Mouse (Mus musculus): ENCODE results near the gene H2-Q7.
"Not testable (repeated sequence)": the region's sequence is repeated elsewhere in the genome, so short reads cannot be mapped to it uniquely, and the experiment has no call there.

The H2-Q7 gene

DNA sequence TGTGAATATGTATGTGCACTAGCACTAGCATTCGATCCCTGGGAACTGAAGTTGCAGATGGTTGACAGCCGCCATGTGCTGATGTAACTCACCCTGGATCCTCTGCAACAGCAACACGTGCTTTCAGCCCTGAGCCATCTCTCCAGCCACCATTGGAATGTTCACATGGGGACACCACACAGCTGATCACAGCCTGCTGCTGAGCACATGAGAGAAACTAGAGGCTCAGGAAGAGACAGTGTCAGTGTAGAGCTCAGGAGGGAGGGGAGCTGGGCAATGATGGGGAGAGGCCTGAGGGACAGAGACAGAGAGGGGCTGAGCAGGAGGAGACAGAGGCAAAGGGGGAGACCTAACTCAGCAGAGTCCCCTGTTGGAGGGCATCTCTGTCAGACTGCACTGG is 3.4 kb upstream of the H2-Q7 start:
- not testable (repeated sequence) for DNase-seq (ENCODE audit: low read depth, low spot score)

DNA sequence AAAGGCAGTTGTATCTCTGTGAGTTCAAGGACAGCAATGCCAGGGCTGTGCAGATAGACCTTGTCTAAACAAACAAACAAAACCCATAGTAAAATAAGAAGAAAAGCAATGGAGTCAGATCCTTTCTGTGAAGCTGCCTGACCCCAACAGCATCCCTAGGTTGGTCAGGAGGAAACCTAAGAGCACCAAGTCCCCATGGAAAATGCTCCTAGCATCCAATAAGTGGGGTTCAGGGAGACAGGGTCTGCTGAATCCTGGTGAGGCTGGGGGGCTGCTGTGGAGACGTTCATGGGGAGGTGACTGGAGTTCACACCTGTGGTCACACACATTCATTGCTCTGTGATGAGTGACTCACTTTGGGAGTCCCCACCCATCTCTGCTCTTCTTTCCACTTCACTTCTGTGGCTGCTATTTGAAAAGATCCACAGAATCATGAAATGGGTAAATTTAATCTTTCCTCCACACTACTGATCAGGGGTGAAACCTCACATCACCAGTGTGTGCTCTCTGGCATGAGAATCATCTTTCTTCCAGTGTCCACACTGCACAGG is 1.5 kb upstream of the H2-Q7 start:
- DNase-seq (ENCODE audit: low read depth, low spot score), result not testable (repeated sequence)

DNA sequence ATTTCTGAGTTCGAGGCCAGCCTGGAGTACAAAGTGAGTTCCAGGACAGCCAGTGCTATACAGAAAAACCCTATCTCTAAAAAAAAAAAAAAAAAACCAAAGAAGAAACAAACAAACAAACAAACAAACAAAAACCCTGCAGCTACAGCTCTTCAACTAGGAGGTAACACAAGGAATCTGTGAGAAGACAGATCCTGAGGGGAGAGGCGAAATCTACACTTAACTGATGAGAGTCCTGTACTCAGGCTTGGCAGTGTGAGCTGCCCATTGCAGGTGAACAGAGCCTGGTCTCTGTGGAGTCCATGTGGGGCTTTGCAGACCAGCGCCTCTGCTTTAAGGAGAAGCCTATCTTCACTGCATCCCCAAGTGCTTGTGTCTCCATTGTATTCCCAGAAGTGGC is 560 bp upstream of the H2-Q7 start:
- not testable (repeated sequence) for DNase-seq (ENCODE audit: low read depth, low spot score)

DNA sequence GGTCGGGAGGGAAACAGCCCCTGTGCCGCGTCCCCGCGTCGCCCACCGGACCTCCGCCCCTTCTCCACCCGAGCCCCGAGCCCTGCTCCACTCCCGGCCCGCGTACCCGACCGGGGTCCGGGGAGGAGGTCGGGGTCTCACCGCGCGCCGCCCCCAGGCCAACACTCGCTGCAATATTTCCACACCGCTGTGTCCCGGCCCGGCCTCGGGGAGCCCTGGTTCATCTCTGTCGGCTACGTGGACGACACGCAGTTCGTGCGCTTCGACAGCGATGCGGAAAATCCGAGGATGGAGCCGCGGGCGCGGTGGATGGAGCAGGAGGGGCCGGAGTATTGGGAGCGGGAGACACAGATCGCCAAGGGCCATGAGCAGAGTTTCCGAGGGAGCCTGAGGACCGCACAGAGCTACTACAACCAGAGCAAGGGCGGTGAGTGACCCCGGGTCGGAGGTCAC is 366 bp downstream of the H2-Q7 start:
- not testable (repeated sequence) for DNase-seq (ENCODE audit: low read depth, low spot score)

DNA sequence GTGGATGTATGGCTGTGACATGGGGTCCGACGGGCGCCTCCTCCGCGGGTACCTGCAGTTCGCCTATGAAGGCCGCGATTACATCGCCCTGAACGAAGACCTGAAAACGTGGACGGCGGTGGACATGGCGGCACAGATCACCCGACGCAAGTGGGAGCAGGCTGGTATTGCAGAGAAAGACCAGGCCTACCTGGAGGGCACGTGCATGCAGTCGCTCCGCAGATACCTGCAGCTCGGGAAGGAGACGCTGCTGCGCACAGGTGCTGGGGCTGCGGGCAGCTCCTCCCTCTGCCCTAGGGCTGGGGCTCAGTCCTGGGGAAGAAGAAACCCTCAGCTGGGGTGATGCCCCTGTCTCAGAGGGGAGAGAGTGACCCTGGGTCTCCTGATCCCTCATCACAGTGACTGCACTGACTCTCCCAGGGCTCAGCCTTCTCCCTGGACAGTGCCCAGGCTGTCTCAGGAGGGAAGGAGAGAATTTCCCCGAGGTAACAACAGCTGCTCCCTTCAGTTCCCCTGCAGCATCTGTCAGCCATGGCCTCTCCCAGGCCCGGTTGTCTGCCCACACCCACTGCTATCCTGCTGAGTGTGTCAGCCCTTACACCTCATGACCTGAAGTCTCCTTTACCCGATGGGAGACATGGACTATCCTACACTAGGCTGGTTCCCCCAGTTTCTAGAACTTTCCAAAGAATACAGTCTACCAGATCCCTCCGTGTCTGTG is 1.1 kb downstream of the H2-Q7 start:
- not testable (repeated sequence) for DNase-seq (ENCODE audit: low read depth, low spot score)

DNA sequence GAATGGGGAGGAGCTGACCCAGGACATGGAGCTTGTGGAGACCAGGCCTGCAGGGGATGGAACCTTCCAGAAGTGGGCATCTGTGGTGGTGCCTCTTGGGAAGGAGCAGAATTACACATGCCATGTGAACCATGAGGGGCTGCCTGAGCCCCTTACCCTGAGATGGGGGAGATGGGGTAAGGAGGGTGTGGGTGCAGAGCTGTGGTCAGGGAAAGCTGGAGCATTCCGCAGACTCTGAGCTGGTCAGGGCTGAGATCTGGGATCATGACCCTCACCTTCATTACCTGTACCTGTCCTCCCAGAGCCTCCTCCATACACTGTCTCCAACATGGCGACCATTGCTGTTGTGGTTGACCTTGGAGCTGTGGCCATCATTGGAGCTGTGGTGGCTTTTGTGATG is 3.4 kb downstream of the H2-Q7 start:
- not testable (repeated sequence) for DNase-seq (ENCODE audit: low read depth, low spot score)

DNA sequence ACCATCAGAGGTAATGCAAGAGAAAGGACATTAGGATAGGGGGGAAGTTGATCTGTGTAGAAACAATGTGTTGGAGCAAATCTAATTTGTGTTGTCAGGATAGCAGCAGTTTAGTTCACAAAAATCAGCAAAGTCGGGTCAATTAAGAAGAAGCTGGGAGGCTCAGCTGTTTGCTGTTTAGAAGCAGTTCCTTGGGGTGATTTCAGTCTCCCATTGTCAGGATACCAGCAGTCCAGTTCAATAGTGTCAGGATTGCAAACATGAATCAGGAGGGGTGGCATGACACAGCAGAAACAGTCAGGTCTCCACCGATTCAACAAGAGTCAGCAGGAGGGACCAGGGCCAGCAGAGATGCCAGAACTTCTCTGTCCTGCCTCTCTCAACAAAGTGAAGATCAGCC is 5.6 kb downstream of the H2-Q7 start:
- DNase-seq (ENCODE audit: low read depth, low spot score), result not testable (repeated sequence)

DNA sequence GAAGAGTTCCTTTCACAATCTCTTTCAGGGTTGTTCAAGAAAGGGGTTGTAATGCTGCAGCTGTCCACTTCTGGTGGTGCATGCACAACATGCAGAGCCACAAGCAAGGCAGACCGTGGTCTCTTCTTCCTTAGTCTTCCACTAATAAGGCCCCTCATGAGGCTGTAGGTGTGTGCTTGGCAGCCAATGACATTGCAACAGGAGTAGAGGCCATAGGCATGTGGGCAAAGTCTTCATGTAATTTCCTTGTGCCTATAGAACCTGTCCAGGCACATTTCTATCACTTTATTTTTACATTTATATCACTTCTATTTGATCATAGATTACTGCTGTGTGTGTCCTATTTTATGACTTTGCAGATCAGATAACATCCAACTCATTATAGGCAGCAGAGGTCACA is 19.3 kb downstream of the H2-Q7 start:
- not testable (repeated sequence) for DNase-seq (ENCODE audit: low read depth, low spot score)

DNA sequence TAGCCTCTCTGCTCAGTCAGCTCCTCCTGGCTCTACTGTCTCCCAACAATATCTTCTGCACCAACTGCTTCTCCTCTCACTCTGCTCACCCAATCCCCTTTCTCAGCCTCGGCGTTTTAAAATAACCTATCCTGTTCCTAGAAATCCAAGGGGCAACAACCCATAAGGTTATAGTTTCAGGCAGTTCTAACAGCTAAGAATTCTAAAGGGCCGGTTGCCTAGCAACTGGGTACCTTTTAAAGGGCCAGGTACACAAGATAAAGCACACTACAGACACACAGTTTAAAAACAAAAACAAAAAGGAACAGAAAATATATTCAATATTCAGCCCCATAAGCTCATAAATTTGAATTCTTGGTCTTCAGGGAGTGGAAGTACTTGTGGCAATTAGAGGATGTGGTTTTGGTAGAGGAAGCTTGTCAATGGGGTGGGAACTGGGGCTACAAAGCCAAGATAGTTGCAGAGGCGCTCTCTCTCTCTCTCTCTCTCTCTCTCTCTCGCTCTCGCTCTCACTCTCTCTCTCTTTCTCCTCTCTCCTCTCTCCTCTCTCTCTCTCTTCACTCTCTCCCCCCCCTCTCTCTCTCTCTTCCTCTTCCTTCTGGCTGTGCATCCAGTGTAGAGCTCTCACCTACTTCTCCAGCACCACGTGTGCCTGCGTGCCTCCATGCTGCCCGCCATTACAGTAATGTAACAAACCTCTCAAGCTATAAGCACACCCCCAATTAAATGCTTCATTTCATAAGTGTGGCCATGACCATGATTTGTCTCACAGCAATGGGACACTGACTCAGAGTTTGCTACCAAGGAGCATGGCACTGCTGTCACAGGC is 21.8 kb downstream of the H2-Q7 start:
- not testable (repeated sequence) for DNase-seq (ENCODE audit: low read depth, low spot score)

DNA sequence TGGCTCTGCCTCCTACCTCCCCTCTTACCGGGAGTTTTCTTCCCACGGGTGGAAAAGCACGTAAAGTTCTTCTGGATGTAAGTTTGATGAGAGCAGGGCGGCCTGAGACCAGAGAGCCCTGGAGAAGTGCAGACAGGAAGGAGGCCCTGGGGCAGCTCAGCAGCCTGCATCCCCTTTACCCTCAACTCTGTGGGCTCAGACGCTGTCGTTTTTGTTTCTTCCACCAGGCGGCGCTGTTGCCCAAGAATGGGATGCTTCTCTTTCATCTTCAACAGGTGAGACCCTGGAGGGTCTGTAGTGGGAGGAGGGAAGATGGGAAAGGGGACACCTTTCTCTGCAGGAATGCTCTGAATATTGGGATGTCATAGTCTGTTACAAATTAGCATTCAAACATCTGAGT is 26.7 kb downstream of the H2-Q7 start:
- DNase-seq (ENCODE audit: low read depth, low spot score), result not testable (repeated sequence)

DNA sequence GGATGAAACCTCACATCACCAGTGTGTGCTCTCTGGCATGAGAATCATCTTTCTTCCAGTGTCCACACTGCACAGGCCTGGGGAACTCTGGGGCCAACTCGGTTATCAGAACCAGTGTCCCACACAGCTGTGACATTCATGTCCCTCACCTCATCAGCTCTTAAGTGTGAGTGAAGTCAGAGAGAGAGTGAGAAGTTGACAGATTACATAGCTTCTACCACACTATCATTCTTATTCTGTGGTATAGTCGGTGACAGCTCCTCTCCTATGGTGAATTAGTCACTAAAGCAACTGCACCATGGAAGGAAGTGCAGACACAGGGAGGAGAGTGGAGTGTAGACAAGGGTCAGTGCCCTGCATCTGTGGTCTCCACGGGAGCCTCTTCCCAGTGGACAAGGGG is 30.0 kb downstream of the H2-Q7 start:
- not testable (repeated sequence) for DNase-seq (ENCODE audit: low read depth, low spot score)

DNA sequence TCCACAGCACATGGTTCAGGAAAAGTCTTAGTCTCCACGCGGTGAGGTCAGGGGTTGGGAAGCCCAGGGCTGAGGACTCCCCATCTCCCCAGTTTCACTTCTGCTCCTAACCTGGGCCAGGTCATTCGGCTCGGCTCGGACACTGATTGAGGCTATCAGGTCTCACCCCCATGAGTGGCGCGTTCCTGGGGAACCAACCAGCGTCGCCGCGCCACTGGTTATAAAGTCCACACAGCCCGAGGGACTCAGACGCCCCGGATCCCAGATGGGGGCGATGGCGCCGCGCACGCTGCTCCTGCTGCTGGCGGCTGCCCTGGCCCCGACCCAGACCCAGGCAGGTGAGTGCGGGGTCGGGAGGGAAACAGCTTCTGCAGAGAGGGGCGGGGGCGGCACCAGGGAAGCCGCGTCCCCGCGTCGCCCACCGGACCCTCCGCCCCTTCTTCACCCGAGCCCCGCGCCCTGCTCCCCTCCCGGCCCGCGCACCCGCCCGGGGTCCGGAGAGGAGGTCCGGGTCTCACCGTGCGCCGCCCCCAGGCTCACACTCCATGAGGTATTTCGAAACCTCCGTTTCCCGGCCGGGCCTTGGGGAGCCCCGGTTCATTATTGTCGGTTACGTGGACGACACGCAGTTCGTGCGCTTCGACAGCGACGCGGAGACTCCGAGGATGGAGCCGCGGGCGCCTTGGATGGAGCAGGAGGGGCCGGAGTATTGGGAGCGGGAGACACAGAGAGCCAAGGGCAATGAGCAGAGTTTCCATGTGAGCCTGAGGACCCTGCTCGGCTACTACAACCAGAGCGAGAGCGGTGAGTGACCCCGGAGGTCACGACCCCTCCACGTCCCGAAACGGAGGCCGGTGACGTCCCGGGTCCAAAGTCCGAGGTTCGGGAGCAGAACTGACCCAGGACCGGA is 31.1 kb downstream of the H2-Q7 start, which contains the start of gene H2-Q10:
TSS of gene H2-Q10 (plus strand) at position 248 of the 910 bp plus-strand sequence.
- DNase-seq (ENCODE audit: low read depth, low spot score), result no peak

DNA sequence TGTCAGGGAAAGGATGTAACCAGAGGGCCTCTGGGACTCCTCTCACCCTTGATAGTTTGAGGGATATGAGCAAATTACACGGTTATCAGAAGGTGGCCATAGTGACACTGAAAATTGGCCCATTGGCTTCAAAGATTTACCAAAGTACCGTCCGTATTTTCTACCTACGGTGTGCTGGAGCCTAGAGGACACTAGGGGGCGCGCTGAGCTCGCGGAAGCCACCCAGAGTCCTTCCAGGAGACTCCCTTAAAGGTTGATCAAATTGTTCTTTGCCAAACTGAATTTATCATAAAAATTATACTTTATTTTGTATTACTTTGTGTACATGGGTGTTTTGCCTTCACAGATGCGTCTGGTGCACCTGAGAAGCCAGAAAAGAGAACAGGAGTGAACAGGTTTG is 45.1 kb downstream of the H2-Q7 start:
- no peak for DNase-seq (ENCODE audit: low read depth, low spot score)

DNA sequence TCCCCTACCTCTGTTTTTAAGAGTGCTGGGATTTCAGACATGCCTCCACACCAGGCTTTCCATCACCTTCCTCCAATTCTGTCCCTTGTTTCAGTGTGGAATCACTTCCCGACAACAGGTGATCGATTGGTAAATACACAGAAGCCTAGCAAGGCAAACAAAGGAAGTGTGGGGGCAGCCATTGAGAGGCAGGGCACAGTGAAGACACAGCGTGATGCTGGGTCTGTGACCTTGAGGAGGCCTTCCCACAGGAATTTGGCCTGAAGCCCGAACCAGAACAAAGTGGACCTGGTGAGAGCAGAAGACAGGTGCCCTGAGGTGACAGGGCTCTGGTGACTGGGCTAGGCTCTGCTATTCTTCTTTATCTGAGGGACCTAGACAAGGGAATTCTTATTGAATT is 46.7 kb downstream of the H2-Q7 start:
- no peak for DNase-seq (ENCODE audit: low read depth, low spot score)

DNA sequence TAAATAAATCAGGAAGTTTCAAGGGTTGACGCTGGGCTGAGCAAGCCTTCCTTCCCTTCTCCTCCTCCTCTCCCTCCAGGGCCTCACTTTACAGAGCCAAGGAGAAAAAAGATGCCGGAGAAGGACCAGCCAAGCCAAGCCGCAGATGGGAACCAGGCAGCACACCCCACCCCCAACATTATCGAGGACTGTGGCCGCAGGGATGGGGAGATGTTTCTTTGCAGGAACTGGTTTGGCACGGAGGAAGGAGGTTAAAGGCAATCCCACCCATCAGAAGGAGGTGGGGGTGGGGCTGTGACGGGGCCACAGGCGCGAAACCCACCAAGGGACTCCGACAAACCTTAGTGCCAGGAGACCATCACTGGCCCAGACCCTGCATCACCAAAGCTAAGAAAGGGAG is 47.8 kb downstream of the H2-Q7 start:
- DNase-seq (ENCODE audit: low read depth, low spot score), result no peak

DNA sequence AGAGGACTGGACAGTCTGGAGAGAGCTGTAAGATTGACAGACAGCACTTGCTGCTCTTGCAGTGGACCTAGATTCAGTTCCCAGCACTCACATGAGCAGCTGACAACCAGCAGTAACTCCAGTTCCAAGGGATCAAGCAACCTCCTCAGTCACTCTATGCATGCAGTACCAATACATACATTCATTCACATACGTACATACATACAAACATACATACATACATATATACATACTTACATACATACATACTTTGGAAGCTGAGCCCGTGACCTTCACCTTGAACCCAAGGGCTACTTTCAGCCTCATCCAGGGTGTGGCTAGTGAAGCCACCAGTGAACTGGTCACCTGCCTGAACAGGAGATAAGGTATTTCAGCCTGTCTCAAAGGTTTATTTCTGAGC is 49.1 kb downstream of the H2-Q7 start:
- DNase-seq (ENCODE audit: low read depth, low spot score), result no peak

DNA sequence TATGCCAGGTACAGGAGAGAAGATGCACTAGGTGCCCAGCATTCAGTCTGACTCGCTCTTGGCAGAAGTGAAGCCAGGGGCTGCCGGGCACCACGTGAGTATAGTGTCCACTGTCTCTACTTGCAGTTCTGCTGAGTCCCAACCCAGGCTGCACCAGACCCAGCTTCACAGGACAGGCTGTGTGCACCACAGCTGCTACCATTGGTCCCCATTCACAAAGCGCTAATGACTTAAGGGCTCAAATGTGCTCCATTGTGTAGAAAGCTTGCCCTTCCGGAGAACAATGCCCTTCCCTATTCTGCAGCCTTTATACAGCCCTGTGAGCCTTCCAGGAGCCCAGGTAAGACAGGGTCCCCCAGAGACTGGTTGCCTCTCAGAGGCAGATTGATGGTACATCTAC is 51.4 kb downstream of the H2-Q7 start:
- DNase-seq (ENCODE audit: low read depth, low spot score), result no peak
